Mouse (Mus musculus) kidney, postnatal 14 days (tissue): Measurements from ENCODE around the gene Olfr1411.

ENCODE experiments used
- DNase-seq: peaks from one replicate; pipeline ENCODE4 v3.0.0; 2022; ENCODE audit warnings: mixed read lengths

The Olfr1411 gene

DNA sequence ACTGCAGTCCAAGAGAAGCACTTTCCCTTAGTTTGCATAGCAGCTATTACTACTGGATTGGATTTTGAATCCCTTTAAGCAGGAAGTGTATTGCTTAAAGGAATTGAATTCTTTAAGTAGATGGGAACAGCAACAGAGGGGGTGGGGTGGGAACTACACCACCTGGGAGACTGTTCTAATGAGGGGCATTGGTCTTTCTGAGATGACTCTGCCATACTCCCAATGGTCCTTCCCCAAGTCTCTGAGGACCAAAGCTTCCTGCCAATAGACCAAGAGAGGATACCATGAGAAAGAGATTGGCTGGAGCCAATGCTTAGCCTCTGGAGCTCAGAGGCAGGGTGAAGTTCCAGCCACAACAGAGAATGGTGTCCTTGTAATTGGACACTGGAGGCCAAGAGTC lies at the start of gene Olfr1411:
Gene Olfr1411 (plus strand): TSS at position 301 of the 400 bp plus-strand sequence.
- DNase-seq = no peak

DNA sequence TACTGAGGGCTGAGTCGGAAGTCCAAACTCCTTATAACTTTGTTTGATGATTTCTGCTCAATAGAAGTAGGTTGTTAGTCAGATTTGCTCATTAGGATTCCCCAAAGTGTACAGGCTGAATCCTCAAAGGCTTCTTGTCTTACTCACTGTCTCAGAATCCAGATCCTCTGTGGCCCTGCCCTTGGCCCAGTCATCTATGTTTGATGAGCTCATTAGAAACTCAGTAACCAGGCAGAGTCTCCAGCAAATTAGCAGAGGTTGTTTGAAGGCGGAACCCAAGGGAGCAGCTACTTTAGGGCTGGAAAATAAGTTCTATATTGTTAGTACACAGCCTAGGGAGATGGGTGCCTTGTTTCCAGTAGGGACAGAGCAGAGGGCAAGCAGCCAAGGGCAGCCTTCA lies 48.3 kb upstream of the Olfr1411 start:
- no peak for DNase-seq

DNA sequence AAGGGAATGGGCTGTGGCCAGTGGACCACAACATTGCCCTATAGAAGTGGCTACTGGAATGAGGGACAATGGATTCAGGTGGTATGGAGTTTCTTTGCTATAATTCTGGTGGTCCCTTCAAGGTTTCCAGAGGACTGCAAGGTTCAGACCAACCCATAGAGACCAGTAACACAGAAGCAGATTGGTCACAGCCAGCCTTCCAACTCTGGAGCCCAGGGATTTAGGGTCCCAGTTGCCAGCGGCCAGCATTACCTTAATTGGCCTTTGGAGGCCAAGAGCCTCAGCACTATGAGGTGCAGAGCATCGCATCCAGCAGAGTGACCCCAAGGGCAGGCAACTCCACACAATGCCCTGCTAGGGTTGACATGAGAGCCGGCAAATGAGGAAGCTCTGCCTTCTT lies 23.2 kb upstream of the Olfr1411 start, which contains the start of gene Olfr1413:
Gene Olfr1413 (plus strand): TSS at position 301 of the 400 bp plus-strand sequence.
- DNase-seq = no peak

DNA sequence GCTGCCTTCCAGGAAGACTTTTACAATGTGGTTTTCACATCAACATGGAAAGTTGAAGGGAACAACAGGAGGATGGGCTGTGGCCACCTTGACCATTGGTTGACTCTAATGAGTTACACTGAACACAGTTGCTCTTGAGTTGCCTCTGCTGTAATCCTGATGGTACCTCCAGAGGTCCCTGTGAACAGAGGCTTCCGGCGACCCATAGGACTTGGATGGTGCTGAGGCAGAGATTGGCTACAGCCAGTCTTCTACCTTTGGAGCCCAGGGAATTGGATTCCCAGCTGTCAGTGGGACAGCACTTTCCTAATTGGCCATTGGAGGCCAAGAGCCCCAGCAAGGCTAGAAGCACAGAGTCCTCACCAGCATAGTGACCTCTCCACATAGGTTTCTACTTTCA lies 8.7 kb upstream of the Olfr1411 start, which contains the start of gene Olfr1412:
Gene Olfr1412 (plus strand): TSS at position 301 of the 400 bp plus-strand sequence.
- DNase-seq = no peak

- no peak for DNase-seq
These were observed 1.8 kb downstream of the Olfr1411 start for GRCm38 (mm10) chr1:92596019-92596418.

- DNase-seq = no peak
These were observed 11.3 kb downstream of the Olfr1411 start, which contains the start of gene Olfr1410 for GRCm38 (mm10) chr1:92605482-92605881. Olfr1410 (plus strand) TSS chr1:92605782.

GRCm38 (mm10) chr1:92607711-92608110 lies 13.5 kb downstream of the Olfr1411 start:
- no peak for DNase-seq

DNA sequence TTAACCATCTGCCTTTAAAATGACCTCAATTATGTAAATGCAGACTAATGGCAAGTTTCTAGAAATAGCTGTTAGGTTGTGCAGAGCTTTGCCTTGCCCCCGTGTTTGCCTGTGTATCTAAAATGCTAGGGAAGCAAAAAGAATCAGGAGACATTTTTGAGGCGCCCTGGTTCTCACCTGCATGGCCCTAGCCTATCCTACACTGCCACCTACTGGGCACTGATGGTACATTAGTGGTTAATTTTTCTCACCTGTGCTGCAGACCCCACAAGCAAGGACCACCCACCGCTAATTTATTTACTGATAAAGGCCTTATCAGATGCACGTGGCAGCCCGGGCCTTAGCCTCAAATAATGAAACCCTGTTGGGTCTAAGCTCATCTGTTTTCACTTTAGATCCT lies 16.8 kb downstream of the Olfr1411 start:
- DNase-seq = peak; percentile 63

GRCm38 (mm10) chr1:92613175-92613574 lies 19.0 kb downstream of the Olfr1411 start:
- no peak for DNase-seq

DNA sequence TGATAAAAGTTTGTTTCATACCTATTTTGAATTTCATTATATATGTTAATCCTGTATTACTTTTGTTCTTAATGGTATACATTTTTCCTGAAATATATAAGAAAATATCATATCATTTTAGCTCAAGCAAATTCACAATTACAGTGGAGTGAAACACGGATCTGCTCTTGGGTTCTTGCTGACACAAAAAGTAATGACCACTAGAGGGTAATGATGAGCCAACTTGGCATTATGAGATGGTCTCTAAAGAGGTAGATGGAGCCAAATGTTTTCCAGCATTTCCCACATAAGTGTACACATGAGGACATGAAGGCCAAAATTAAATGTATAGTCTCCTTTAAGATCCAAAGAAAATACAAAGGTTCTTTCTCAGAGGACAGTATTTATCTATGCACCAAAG lies 20.3 kb downstream of the Olfr1411 start:
- DNase-seq = peak; percentile 25

GRCm38 (mm10) chr1:92616046-92616445 lies 21.8 kb downstream of the Olfr1411 start:
- DNase-seq = no peak

DNA sequence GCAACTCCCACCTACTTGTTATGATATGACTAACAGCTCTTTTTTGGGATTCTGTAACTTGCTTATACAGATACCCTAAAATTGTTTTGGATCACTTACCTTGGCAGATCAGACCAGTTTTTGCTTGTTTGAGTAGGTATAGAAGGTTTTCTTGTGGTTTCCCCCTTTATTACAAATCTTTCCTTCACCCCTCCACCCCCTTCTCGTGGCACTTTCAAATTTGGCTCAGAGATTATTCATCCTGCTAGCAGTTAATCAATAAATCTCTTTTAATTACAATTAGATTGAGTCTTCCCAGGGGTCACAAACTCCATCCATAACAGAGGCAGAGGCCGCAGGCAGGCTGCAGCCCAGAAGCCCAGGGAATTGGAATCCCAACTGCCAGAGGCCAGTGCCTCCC lies 23.3 kb downstream of the Olfr1411 start, which contains the start of gene Olfr12:
Gene Olfr12 (plus strand): TSS at position 301 of the 400 bp plus-strand sequence.
- DNase-seq = no peak

- DNase-seq = peak; percentile 29
These were observed 24.1 kb downstream of the Olfr1411 start for GRCm38 (mm10) chr1:92618360-92618759.

DNA sequence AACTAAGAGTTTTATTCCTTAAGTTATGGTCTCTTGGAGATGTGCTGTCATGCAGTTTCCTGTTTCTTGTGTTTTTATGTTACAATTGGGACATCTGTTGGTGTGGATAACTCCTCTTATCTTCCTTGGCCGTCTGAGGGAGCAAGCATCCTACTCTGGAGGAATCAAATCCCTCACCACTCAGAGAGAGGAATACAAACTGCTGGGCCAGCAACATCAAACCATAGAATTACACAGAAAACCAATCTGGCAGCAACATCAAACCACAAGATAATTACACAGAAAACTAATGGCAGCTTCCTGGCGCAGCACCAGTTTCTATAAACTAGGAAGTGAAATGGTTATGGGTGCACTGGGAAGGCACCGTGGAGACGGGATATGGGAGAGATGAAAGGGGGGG lies 34.0 kb downstream of the Olfr1411 start:
- DNase-seq = peak; percentile 22

DNA sequence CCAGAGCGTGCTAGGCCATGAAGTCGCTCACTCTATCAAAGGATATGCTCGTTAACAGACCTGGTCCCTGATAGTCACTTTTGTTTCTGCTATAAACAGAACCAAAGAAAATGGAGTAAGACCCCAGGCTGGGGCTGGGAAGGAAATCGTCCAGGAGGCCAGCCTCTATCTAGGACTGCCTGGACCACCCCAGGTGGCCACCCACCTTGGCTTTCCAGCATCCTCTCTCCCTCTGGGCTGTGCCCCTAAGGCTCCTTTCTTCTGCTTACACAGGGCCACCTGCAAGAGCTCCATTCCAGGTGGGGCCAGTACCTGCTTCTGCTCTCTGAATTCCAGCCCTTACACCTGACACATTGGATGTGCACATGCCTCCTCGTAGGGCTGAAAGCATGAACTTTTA lies 38.0 kb downstream of the Olfr1411 start:
- no peak for DNase-seq

DNA sequence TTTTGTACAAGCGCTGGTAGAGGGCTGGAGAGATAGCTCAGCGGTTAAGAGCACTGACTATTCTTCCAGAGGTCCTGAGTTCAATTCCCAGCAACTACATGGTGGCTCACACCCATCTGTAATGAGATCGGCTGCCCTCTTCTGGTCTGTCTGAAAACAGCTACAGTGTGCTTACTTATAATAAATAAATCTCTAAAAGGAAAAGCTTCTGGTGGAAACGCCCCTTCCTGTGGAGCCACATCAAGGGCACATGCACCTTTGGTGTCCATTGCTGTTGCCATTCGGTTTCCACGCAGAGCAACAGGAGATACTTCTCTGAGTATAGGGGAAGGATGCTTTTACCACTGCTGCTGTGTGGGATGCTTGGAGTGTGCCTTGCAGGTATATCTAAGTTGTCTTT lies 38.7 kb downstream of the Olfr1411 start:
- no peak for DNase-seq

- no peak for DNase-seq
These were observed 39.5 kb downstream of the Olfr1411 start for GRCm38 (mm10) chr1:92633726-92634125.

DNA sequence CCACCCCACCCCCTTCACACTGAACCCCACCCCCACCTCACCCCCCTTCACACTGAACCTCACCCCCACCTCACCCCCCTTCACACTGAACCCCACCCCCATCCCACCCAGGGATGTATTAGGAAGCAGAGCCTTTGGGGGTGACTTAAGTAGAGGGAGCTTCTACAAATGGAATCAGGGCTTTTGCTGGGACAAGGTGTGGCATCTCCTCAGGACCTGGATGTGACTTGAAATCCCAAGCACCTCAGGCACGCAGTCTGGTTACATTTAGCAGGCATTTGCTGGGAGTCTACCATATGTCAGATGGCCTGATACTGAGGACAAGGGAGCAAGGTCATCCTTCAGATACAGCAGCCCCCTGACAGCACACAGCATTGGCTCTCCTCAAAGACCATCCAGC lies 40.4 kb downstream of the Olfr1411 start:
- DNase-seq = no peak

DNA sequence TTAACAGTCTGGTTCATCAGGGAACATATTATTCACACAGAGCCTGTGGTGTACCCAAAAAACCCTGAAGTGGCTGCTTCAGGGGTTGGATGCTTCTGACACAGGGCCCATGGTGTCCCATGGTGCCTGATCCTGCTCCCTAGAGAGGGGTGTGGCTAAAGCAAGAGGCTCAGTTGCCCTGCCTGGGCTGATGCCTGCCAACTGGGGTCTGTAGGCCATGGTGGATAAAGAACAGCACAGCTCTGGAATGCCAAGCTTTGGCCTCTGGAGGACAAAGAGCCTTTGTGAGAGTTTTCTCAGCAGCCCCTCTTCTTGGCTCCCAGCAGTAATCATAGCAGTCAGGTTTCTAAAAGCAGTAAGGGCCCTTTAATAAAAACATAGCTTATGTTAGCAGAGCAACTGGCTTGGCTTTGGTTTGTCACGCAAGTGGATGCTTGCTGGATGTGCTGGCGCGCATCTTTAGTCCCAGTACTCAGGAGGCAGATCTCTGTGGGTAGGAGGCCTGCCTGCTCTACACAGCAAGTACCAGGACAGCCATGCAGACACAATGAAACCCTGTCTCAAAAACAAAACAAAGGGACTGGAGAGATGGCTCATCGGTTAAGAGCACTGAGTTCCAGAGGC lies 40.9 kb downstream of the Olfr1411 start:
- no peak for DNase-seq

DNA sequence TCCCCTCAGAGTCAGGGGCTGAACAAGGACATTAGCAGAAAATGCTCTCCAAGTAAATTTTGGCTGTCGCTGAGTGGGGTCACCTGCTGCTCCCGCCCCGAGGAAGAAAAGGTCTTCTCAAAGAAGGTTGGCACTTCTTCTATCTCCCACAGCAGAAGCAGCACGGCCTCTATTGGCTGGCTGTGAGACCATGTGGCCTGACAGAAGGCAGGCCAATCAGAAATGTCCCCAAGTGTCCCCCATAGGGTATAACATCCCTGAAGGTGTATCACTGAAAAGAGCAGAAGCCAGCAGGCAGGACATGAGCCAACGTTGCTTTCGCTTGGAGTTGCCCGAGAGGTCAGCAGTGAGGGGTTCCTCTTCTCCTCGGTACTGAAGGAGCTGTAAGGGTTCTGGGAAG lies 41.8 kb downstream of the Olfr1411 start:
- DNase-seq = no peak

DNA sequence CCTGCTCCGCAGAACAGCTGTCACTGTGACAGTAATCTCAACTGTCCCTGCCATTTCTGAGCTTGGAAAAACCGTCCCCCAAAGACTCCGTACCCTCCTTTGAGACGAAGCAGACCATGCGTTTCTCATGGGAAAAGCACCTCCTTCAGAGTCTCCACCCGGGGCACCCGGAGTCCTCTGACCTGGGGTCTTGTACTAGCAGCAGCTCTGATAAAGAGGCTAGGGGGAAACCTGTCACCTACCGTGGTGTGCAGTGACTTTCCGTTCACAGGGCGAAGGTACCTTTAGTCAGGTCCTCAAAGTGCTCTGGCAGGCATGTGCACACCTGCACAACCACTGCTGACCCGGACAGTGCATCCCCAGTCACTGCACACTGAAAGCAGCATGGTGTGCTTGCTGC lies 42.5 kb downstream of the Olfr1411 start:
- DNase-seq = no peak

- no peak for DNase-seq
These were observed 43.4 kb downstream of the Olfr1411 start for GRCm38 (mm10) chr1:92637501-92638172.

DNA sequence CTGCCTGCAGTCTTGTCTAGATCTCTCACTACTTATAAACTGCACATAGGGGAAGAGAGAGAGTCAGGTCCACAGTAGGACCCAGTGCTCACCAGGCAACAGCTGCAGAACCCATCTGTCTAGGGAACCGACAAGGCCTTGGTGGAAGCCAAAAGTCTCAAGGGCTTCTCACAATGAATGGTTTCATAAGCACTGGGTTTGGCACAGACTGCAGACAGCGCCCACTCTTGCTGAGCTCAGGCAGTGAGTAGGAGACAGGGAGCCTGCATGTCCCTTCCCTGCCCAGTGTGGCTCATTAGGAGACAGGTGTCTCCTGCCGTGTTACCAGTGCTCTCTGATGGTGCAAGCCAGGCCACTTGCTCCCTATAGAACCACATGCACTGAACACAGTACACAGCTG lies 44.0 kb downstream of the Olfr1411 start:
- DNase-seq = no peak

- no peak for DNase-seq
These were observed 44.5 kb downstream of the Olfr1411 start for GRCm38 (mm10) chr1:92638736-92639135.
